Mouse (Mus musculus): ENCODE results near the gene Smim5. TPM values are rescaled to one million over a fixed set of nuclear protein-coding genes. Genes with fewer than 3 reads are reported as not detected.
A peak's percentile ranks its signal among the peaks of the same experiment; 100 is the strongest.

The Smim5 gene
- total RNA-seq, 1 experiment from 2014 or later: 1.2 TPM

GRCm38 (mm10) chr11:115916579-115916978 lies 16.8 kb downstream of the Smim5 start:
- no peak for ATAC-seq (ENCODE audit: extremely low read depth, insufficient number of reproducible peaks, low FRiP score, poor library complexity, severe bottlenecking)

- ATAC-seq (ENCODE audit: extremely low read depth, insufficient number of reproducible peaks, low FRiP score, poor library complexity, severe bottlenecking): no peak
Observed at GRCm38 (mm10) chr11:115918637-115919036, 18.9 kb downstream of the Smim5 start.

- no peak for ATAC-seq (ENCODE audit: extremely low read depth, insufficient number of reproducible peaks, low FRiP score, poor library complexity, severe bottlenecking)
Observed at GRCm38 (mm10) chr11:115919073-115919472, 19.3 kb downstream of the Smim5 start.

- peak; percentile 78 for ATAC-seq (ENCODE audit: extremely low read depth, insufficient number of reproducible peaks, low FRiP score, poor library complexity, severe bottlenecking)
Observed at GRCm38 (mm10) chr11:115920110-115920818, 20.5 kb downstream of the Smim5 start.

GRCm38 (mm10) chr11:115921986-115922385 lies 22.2 kb downstream of the Smim5 start:
- ATAC-seq (ENCODE audit: extremely low read depth, insufficient number of reproducible peaks, low FRiP score, poor library complexity, severe bottlenecking): no peak

GRCm38 (mm10) chr11:115929031-115929430 lies 29.3 kb downstream of the Smim5 start:
- ATAC-seq (ENCODE audit: extremely low read depth, insufficient number of reproducible peaks, low FRiP score, poor library complexity, severe bottlenecking): no peak

- peak; percentile 40 for ATAC-seq (ENCODE audit: extremely low read depth, insufficient number of reproducible peaks, low FRiP score, poor library complexity, severe bottlenecking)
Observed at GRCm38 (mm10) chr11:115929818-115930217, 30.1 kb downstream of the Smim5 start.

GRCm38 (mm10) chr11:115931235-115931634 lies 31.5 kb downstream of the Smim5 start:
- ATAC-seq (ENCODE audit: extremely low read depth, insufficient number of reproducible peaks, low FRiP score, poor library complexity, severe bottlenecking): no peak

GRCm38 (mm10) chr11:115933108-115933746 lies 33.5 kb downstream of the Smim5 start, which contains the start of the genes Sap30bp and Recql5:
Gene Sap30bp, plus strand, starts transcription at chr11:115933282.
Gene Recql5, minus strand, starts transcription at chr11:115933477.
- peak; percentile 96 for ATAC-seq (ENCODE audit: extremely low read depth, insufficient number of reproducible peaks, low FRiP score, poor library complexity, severe bottlenecking)

- ATAC-seq (ENCODE audit: extremely low read depth, insufficient number of reproducible peaks, low FRiP score, poor library complexity, severe bottlenecking): no peak
Observed at GRCm38 (mm10) chr11:115933747-115934110, 34.0 kb downstream of the Smim5 start.

- ATAC-seq (ENCODE audit: extremely low read depth, insufficient number of reproducible peaks, low FRiP score, poor library complexity, severe bottlenecking): peak; percentile 83
Observed at GRCm38 (mm10) chr11:115939690-115940329, 40.0 kb downstream of the Smim5 start.

- no peak for ATAC-seq (ENCODE audit: extremely low read depth, insufficient number of reproducible peaks, low FRiP score, poor library complexity, severe bottlenecking)
Observed at GRCm38 (mm10) chr11:115941980-115942379, 42.2 kb downstream of the Smim5 start.

GRCm38 (mm10) chr11:115945247-115945646 lies 45.5 kb downstream of the Smim5 start:
- ATAC-seq (ENCODE audit: extremely low read depth, insufficient number of reproducible peaks, low FRiP score, poor library complexity, severe bottlenecking): no peak

GRCm38 (mm10) chr11:115946221-115946828 lies 46.6 kb downstream of the Smim5 start:
- ATAC-seq (ENCODE audit: extremely low read depth, insufficient number of reproducible peaks, low FRiP score, poor library complexity, severe bottlenecking): no peak

- no peak for ATAC-seq (ENCODE audit: extremely low read depth, insufficient number of reproducible peaks, low FRiP score, poor library complexity, severe bottlenecking)
Observed at GRCm38 (mm10) chr11:115948316-115948715, 48.5 kb downstream of the Smim5 start.

GRCm38 (mm10) chr11:115950719-115951118 lies 51.0 kb downstream of the Smim5 start:
- no peak for ATAC-seq (ENCODE audit: extremely low read depth, insufficient number of reproducible peaks, low FRiP score, poor library complexity, severe bottlenecking)

- ATAC-seq (ENCODE audit: extremely low read depth, insufficient number of reproducible peaks, low FRiP score, poor library complexity, severe bottlenecking): no peak
Observed at GRCm38 (mm10) chr11:115954712-115955111, 54.9 kb downstream of the Smim5 start.

GRCm38 (mm10) chr11:115955195-115955858 lies 55.6 kb downstream of the Smim5 start:
- ATAC-seq (ENCODE audit: extremely low read depth, insufficient number of reproducible peaks, low FRiP score, poor library complexity, severe bottlenecking): no peak
